Mouse (Mus musculus) liver, embryonic 14.5 days (tissue): ENCODE data around the gene Mast3. TPM values are rescaled to one million over a fixed set of nuclear protein-coding genes. Genes with fewer than 3 reads are reported as not detected.

Source experiments
- ATAC-seq: fragments of 200-750 bp; cut with Nextera tagmentation; 2 replicates; pipeline ENCODE4 v1.8.0; 2017; ENCODE audit warnings: moderate number of reproducible peaks, mild to moderate bottlenecking, moderate library complexity; ENCODE audit not compliant: insufficient read depth
- DNase-seq, 3 experiments: peaks; one replicate each; pipeline ENCODE4 v3.0.0-alpha.2; 2012 to 2013; ENCODE audit warnings: low read depth in 3 of 3, low spot score in 3 of 3
- H3K27ac ChIP-seq: fragments of 300-500 bp; sonication (generic); 2 replicates; pipeline ENCODE4 v1.5.1; 2014; ENCODE audit warnings: moderate library complexity, mild to moderate bottlenecking, control low read depth, inconsistent platforms
- H3K27me3 ChIP-seq: fragments of 300-500 bp; sonication (generic); 2 replicates; pipeline ENCODE4 v1.6.1; 2014; ENCODE audit warnings: mild to moderate bottlenecking, low read length, moderate library complexity; ENCODE audit not compliant: control insufficient read depth, insufficient read depth
- H3K36me3 ChIP-seq: fragments of 300-500 bp; sonication (generic); replicated peaks from 2 replicates; pipeline ENCODE4 v1.6.1; 2014; ENCODE audit warnings: low read depth; ENCODE audit not compliant: control insufficient read depth, insufficient read depth
- H3K4me1 ChIP-seq, 2 experiments: fragments of 200-500 bp in 1 of 2; fragments of 300-500 bp in 1 of 2; sonication (generic) in 1 of 2; replicated peaks; 2 replicates each; pipeline ENCODE4 v1.6.1; 2012 to 2014; ENCODE audit warnings: antibody characterized with exemption in 1 of 2, inconsistent platforms in 1 of 2, low read length in 1 of 2; ENCODE audit not compliant: control insufficient read depth in 2 of 2, insufficient read depth in 2 of 2
- H3K4me2 ChIP-seq: fragments of 300-500 bp; sonication (generic); 2 replicates; pipeline ENCODE4 v1.6.1; 2014; ENCODE audit warnings: low read depth, mild to moderate bottlenecking, control low read depth, moderate library complexity
- H3K4me3 ChIP-seq, 2 experiments: fragments of 200-500 bp in 1 of 2; fragments of 300-500 bp in 1 of 2; sonication (generic) in 1 of 2; 2 replicates each; pipeline ENCODE4 v1.5.1; 2012 to 2014; ENCODE audit warnings: low read depth in 2 of 2, low read length in 2 of 2, mild to moderate bottlenecking in 2 of 2, control low read depth in 1 of 2, inconsistent platforms in 1 of 2, moderate library complexity in 1 of 2; ENCODE audit not compliant: insufficient read depth in 1 of 2
- H3K9ac ChIP-seq: fragments of 300-500 bp; sonication (generic); replicated peaks from 2 replicates; pipeline ENCODE4 v1.6.1; 2014; ENCODE audit warnings: mild to moderate bottlenecking, control low read depth, moderate library complexity
- H3K9me3 ChIP-seq: fragments of 300-500 bp; sonication (generic); 2 replicates; pipeline ENCODE4 v1.6.1; 2016; ENCODE audit warnings: low read length, mixed read lengths; ENCODE audit not compliant: control insufficient read depth
- CTCF ChIP-seq: IDR thresholded peaks from 2 replicates; pipeline ENCODE4 v1.5.1; 2016; ENCODE audit warnings: antibody characterized with exemption, low read depth, control low read depth
- EP300 ChIP-seq: IDR thresholded peaks from 2 replicates; pipeline ENCODE4 v1.6.1; 2016; ENCODE audit warnings: antibody characterized with exemption, low read depth
- WGBS: fragments of 180-500 bp; shearing (Covaris S2); extraction: QIAGEN DNeasy Blood & Tissue Kit; methylation state at CpG from one replicate; pipeline ENCODE4 v1.1.7; 2014; ENCODE audit not compliant: insufficient replicate concordance; 5-methylcytosine and 5-hydroxymethylcytosine counted together
- polyA plus RNA-seq, 2 experiments: library from polyadenylated mRNA; depleted of rRNA in 1 of 2; stranded (reverse) in 1 of 2; unstranded in 1 of 2; fragments of >200 nt; fragmentation: Nextera tagmentation in 1 of 2; extraction: Ambion mirVana in 1 of 2; gene quantifications; 2 replicates each; pipeline versions ENCODE4 v1.2.1 to v1.2.3; 2012 to 2014

The Mast3 gene
- polyA plus RNA-seq, 2 experiments, result 5.4 to 11.1 TPM

- WGBS, result 61% methylated on average over 23 of the region's 23 CpGs
- Histone ChIP-seq H3K9ac (no peak overlapping the region), H3K27ac (no peak overlapping the region), H3K4me3 (no peak overlapping the region), H3K36me3 (no peaks in the 10 kb centered on the region), H3K9me3 (no peaks in the 10 kb centered on the region), H3K4me2 (no peak overlapping the region), H3K4me1 (peaks cover 3 to 7% of the 10 kb centered on the region in 2 experiments; a peak in 3 of 4 replicates), H3K27me3 (peaks cover 36% of the 10 kb centered on the region)
- no peak for ATAC-seq
- TF ChIP-seq EP300, result no peak
- DNase-seq, result no peak
Observed at GRCm38 (mm10) chr8:70748246-70749096, 56.4 kb downstream of the Mast3 start.

DNA sequence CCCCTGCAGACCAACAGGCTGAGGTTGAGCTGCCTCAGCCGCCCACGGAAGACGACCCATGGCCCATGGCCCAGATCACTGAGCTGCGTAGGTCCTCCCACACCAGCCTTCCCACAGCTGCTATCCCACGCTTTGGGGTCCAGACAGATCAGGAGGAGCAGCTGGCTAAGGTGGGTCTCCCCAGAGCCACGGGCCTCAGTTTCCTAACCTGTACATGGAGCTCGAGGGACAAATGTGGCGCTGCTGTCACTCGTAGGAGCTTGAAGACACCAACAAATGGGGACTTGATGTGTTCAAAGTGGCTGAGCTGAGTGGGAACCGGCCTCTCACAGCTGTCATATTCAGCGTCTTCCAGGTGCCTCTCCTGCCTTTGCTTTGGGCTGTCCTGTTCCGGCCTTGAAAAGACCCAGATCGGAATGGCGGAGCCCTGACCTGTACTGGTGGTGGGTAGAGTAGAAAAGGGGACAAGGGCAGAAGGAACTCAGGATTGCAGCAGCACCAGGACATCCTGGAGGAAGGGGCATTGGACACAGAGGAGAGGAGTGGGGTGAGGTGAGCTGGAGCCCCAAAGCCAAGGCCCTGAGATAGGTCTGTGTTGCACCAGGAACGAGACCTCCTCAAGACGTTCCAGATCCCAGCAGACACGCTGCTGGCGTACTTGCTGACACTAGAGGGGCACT lies 57.5 kb downstream of the Mast3 start:
- Histone ChIP-seq H3K9me3 (no peaks in the 10 kb centered on the region), H3K27ac (no peak overlapping the region), H3K27me3 (peaks cover 47% of the 10 kb centered on the region), H3K4me1 (no peaks in the 10 kb centered on the region; a peak in 1 of 4 replicates), H3K9ac (no peak overlapping the region), H3K4me2 (no peak overlapping the region), H3K36me3 (no peaks in the 10 kb centered on the region), H3K4me3 (no peak overlapping the region)
- TF ChIP-seq EP300, result no peak
- TF ChIP-seq CTCF, result no peak
- DNase-seq, result no peak
- WGBS, result 73% methylated on average over 18 of the region's 18 CpGs
- no peak for ATAC-seq

DNA sequence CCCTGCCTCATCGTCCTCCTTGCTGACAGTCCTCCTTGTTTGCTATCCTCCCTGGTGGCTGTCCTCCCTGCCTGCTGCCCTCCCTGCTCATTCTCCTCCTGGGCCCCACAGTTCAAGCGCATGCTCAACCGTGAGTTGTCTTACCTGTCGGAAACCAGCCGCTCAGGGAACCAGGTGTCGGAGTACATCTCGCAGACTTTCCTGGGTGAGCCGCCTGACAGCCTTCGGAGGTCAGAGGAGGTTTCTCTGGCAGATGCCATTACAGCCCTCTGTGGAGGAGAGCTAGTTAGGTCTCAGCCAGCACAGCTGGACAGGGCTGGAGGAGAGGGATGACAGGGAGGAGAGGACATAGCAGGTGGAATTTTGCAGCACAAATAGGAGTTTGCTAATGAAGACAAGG lies 58.2 kb downstream of the Mast3 start:
- H3K36me3 ChIP-seq, result no peaks in the 10 kb centered on the region
- peaks cover 54% of the 10 kb centered on the region for H3K27me3 ChIP-seq
- no peak for DNase-seq
- TF ChIP-seq EP300 (no peak), CTCF (no peak)
- no peak overlapping the region for H3K9ac ChIP-seq
- ATAC-seq, result no peak
- no peaks in the 10 kb centered on the region; a peak in 1 of 4 replicates for H3K4me1 ChIP-seq
- H3K4me3 ChIP-seq, result no peak overlapping the region
- no peak overlapping the region for H3K27ac ChIP-seq
- WGBS, result 69% methylated on average over 9 of the region's 9 CpGs
- no peaks in the 10 kb centered on the region for H3K9me3 ChIP-seq
- no peak overlapping the region for H3K4me2 ChIP-seq

DNA sequence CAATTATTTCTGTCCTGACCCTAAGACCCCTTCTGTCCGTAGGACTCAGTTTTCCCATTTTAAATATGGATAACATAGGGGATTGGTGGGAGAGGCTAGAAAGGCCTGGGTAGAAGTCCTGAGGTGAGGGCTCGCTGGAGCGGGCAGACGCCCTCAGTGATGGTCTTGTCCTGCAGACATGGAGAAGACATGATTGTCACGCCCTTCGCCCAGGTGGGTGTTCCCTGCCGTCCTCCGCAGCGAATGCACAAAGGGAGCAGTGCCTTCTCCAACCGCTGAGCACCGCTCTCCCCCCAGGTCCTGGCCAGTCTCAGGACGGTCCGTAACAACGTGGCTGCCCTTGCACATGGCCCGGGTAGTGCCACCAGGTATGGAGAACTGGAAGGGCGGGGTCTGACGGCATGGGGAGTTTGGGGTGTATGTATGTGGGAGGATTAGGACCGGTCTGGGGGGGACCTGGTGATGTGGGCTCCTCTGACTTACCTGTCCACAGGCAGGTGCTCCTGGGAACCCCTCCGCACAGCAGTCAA lies 59.1 kb downstream of the Mast3 start:
- TF ChIP-seq CTCF (no peak), EP300 (no peak)
- Histone ChIP-seq H3K4me2 (no peak overlapping the region), H3K27me3 (peaks cover 56% of the 10 kb centered on the region), H3K9me3 (no peaks in the 10 kb centered on the region), H3K36me3 (no peaks in the 10 kb centered on the region), H3K4me3 (no peak overlapping the region), H3K27ac (no peak overlapping the region), H3K4me1 (no peaks in the 10 kb centered on the region; a peak in 1 of 4 replicates), H3K9ac (no peak overlapping the region)
- WGBS, result 49% methylated on average over 19 of the region's 19 CpGs
- no peak for DNase-seq
- ATAC-seq, result no peak

- Histone ChIP-seq H3K4me2 (no peak overlapping the region), H3K4me3 (no peak overlapping the region), H3K27ac (no peak overlapping the region), H3K9me3 (no peaks in the 10 kb centered on the region), H3K4me1 (no peaks in the 10 kb centered on the region; a peak in 1 of 4 replicates), H3K27me3 (peaks cover 56% of the 10 kb centered on the region), H3K36me3 (no peaks in the 10 kb centered on the region), H3K9ac (no peak overlapping the region)
- 27% methylated on average over 11 of the region's 11 CpGs for WGBS
- ATAC-seq (no peak), DNase-seq (no peak)
- TF ChIP-seq CTCF (no peak), EP300 (no peak)
Observed at GRCm38 (mm10) chr8:70744806-70745205, 60.0 kb downstream of the Mast3 start.
